Mouse (Mus musculus) stomach, postnatal 0 days (tissue): ENCODE measurements around the gene Dkk3.

Source experiments
- CTCF ChIP-seq: IDR thresholded peaks from 2 replicates; pipeline ENCODE4 v1.5.1; 2016; ENCODE audit warnings: antibody characterized with exemption, low read depth, mild to moderate bottlenecking, moderate library complexity
- EP300 ChIP-seq: optimal IDR thresholded peaks from 2 replicates; pipeline ENCODE3; 2016; ENCODE audit warnings: antibody characterized with exemption

GRCm38 (mm10) chr7:112197461-112197860 lies 38.6 kb upstream of the Dkk3 start:
- no peak for TF ChIP-seq CTCF
- TF ChIP-seq EP300: no peak
